Mouse (Mus musculus): Measurements from ENCODE around the gene Lmod1.
A peak's percentile ranks its signal among the peaks of the same experiment; 100 is the strongest.
"Not testable (repeated sequence)": the region's sequence is repeated elsewhere in the genome, so short reads cannot be mapped to it uniquely, and the experiment has no call there.

Gene Lmod1

DNA sequence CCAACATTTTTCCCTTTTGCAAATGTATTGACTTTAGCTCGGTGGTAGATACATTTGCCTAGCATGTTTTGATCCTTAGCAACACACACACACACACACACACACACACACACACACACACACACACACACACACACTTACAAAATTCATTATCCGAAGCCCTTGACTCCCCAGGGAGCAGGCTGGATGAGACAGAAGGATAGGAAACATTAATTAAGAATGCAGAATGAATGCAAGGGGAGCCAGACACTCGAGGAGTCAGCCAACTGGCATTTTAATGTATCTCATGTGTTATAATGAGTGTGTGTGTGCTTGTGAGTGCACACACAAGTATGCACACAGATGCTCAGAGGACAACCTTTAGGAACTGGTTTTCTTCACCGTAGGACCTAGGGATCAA lies 36.9 kb downstream of the Lmod1 start:
- no peak for DNase-seq (ENCODE audit: low read depth, low spot score)

DNA sequence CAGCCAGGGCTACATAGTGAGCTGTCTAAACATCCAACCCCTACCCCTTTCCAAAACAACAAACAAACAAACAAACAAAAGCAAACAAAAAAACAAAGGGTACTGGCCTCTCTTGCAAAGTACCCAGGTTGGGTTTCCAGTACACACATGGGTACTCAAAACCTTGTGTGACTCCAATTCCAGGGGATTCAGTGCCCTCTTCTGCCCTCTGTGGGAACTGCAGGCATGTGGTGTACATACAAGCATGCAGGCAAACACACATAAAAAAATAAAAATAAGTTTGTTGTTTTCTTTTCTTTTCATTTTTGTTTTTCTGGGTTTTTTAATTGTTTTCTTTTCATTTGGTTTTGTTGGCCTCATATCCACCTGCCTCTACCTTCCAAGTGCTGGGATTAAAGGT lies 37.5 kb downstream of the Lmod1 start:
- DNase-seq (ENCODE audit: low read depth, low spot score), result no peak

DNA sequence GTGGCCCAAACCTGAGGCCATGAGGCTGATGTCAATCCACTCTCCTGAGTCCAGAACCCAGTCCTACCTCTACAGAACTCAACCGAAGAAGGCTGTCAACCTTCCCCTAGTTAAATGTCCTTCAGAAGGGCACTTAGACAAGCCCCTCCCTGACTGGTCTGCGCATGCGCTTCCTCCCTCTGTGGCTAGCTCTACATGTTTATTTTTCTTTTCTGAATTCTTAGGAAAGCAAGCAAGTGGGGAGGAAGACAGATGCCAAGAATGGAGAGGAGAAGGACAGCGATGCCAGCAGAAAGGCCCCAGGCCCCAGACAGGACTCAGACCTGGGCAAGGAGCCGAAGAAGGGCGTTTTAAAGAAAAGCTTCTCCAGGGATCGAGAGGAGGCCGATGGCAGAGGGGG lies 38.8 kb downstream of the Lmod1 start:
- no peak for DNase-seq (ENCODE audit: low read depth, low spot score)

DNA sequence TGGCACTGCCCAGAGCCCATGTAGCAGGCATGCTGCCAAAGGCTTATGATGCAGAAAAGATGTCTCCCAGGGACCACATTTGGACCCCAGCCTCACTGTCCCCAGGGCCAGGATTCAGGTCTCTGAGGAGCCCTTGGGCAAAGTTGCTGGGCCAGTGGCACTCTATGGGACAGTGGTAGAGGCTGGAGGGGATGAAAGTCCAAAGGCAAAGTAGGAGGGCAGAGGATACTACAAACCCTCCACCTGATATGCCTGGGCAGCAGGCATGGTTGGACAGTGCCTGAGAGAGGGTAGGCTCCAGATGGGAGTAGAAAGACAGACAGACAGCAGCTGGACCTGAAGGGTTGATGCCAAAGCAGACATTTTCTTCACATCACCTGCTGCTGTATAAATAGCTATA lies 41.8 kb downstream of the Lmod1 start:
- DNase-seq (ENCODE audit: low read depth, low spot score), result no peak

DNA sequence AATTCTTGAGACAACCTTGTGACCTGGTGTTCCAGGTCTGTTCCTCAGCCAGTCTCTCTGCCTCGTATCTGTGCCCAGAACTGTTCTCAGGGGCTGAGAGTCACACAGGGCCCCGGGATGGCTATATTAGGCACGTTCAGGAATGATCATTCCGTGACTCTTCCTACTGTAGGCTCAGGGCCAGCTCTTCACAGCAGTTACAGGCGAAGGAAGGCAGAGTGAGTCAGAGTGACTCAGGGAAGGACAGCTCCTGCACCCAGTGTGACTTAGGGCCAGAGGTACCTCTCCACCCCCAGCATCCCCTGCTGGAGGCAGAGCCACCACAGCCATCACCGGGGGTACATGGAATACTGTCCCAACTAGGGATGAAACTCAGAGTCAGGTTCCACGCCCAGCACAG lies 42.4 kb downstream of the Lmod1 start:
- DNase-seq (ENCODE audit: low read depth, low spot score), result no peak

DNA sequence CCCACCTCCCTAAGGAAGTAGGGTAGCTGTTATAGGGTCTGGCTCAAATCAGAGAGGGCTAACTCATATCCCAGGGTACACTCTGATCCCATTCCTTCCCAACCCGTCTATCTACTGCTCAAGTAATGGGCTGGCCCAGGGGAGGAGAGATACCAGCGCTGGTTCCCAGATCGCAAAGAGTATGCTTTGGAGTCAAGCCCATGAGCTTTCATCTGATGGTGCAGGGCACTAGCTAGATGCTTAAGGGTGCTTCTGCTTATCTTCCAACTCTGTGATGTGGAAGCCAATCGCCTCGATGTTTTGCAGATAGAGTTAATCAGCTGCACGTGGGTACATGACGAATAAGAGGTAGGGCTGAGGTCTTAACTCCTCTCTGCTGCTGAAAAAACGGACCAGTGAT lies 43.0 kb downstream of the Lmod1 start:
- no peak for DNase-seq (ENCODE audit: low read depth, low spot score)

DNA sequence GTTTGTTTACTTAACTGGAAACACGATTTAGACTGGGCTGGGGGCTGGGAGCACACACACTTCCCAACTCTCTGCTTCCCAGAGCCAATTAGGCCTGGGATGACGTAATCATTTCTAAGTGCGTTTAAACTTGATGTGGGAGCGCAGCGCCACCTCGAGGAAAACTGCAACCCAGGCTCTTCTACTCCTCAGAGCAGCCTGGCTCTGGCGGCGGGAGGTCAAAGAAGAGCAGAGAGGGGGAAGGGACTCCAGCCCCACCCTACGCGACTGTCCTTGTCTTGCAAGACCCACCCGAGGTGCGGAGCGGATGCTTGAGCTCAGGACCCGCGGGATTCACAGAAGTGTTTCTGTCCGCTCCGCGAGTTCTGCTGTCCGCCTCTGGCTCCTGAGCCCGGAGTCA lies 43.6 kb downstream of the Lmod1 start:
- DNase-seq (ENCODE audit: low read depth, low spot score), result peak; percentile 82

DNA sequence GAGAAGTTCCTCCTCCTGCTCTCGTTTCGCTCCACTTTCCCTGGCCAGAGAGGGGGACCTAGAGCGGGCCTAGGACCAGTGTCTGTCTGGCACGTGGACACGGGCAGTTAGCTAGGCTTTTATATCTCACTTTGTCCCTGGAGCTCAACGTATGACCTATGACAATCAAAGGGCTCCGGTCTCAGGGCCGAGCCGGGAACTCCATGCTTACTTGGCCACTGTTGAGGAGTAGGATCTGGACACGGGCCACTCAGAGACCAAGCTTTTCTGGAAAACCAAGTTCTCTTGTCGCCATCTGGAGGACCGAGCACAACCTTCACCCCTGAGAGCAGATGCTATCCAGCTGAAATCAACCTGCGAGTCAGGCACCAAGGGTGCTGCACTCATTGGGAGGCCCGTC lies 44.4 kb downstream of the Lmod1 start:
- DNase-seq (ENCODE audit: low read depth, low spot score), result no peak

DNA sequence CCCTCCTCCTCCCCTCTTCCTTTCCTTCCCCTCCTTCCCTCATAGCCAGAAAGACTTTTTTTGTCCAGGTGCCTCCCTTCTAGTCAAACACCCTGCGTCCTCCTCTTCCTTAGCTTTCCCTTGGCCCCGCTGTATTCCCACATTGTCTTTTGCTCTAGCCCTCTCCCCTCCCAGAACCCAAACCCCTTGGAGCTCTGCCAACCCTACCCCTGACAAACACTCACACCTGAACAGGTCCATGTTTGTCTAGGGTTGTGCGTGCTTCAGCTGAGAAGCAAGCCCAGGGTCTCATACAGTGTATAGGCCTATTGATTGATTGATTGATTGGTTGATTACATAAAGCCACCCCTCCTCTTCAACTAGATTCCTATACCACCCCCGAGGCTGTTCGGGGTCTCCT lies 44.8 kb downstream of the Lmod1 start:
- no peak for DNase-seq (ENCODE audit: low read depth, low spot score)

DNA sequence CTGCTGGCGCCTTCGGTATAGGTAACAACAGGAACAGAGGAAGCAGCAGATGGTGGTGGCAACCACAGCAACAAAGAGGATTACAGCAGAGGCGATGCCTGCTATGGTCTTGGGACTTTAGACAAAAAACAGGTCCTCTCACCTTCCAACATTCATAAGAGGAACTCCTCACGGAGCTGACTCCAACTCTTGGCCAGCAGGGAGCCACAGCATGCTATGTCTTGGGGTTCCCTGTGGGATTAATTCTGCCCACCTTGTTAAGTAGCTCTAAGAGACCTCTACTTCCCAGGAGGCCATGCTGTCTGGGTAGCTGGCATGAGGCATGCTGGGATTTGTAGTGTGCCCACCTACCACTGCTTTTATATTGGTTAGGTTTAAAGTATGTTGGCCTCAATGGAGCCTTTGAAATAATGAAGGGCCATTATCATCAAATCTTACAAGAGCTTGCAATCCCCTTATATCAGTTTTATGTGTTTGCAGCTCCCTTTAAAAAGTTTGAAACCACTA lies 48.6 kb downstream of the Lmod1 start:
- DNase-seq (ENCODE audit: low read depth, low spot score), result no peak

DNA sequence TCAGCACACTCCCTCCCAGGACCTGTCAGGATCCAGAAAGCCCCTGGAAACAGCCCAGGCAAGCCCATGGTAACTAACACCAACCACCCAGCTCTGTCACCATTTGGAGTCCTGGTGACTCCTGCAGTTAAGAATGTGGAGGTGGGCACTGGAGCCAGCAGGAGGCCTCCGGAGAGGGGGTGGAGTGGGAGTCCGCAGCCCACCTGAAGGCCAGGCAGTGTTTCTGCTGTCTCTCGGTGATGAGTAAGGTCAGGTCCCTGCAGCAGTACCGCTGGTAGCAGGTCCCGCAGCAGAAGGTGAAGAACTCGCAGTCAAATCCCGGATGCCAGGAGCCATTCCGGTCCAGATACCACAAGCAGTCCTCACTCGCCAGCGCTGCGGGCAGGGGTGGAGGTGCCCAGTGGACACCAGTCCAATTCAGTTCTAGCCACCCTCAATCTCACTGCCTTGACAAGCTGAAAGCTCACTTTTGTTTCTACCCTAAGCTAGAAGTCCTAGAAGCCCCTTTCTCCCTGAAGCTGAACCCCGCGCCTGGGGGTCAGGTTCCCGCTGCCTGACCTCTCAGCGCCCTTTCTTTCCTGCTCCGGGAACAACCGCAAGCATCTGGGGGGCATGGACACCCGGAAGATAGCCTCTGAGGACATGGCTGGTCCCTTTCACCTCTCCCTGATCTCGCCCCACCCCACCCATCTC lies 49.7 kb downstream of the Lmod1 start:
- no peak for DNase-seq (ENCODE audit: low read depth, low spot score)

DNA sequence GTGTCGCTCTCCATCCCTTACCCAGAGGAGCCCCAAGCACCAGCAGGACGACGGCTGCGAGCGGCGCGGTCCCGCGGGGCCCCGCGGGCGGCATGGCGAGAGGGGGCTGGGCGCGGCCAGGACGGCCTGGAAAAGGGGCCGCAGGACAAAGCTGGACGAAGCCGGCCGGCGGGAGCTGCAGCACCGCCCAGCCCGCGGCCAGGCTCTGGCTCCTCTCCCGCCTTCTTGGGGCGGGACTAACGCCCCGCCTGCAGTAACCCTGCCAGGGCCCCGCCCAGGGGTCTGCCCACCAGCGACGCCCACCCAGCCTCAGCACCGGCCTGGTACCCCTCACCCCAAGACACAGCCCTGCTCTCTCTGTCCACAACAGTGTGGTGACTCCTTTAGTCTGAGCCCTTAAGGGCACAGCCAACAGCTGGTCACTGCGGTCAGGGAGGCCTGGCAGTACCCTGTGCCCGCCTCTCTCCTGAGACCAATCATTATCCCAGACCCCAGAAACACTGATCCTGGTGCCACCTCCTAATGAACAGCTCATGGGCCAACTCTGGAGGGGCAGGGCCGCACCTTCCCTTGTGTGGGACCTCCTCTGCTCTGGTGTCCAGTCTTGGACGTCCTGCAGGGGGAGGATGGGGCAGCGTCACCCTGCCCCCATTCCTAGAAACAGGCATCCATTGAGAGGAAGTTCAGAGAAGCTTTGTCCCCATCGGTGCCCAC lies 50.4 kb downstream of the Lmod1 start, which contains the start of gene Shisa4:
Gene Shisa4, minus strand, starts transcription at position 370 of the 714 bp plus-strand sequence.
- no peak for DNase-seq (ENCODE audit: low read depth, low spot score)

DNA sequence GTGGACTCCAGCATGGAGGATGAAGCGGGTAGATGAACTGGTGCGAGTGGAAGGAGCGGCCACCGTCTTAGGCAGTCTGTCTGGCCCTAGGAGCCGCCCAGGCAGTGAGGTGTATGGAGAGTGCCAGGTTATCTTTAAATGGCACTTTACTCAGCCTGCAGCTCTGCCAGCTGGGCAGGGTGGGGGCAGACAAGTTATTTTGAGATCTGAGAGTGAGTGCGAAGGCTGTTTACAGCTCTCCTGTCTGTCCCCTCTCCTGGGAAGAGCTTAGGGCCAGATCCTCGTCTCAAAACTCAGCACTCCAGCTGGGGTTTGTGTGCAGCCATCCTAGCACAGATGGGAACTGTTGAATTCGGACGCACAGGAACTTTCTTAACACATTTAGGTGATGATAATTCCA lies 54.0 kb downstream of the Lmod1 start:
- no peak for DNase-seq (ENCODE audit: low read depth, low spot score)

DNA sequence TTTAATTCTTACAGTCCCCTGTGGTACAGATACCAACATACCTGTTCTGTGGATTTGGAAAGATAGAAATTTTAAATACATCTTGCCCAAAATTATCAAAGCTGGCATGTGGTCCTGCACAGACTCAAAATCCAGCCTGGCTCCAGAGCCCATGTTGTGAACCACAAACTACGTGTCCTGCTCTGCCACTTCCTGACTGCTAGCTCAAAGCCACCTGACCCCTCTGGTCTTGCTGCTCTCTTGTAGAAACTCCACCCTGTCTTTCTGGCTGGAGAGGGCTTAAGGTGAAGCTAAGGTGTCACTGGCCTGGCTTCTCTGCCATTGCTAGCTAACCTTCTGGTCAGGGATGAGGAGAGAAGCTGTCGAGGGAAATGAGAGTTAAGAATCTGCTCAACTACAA lies 54.4 kb downstream of the Lmod1 start:
- no peak for DNase-seq (ENCODE audit: low read depth, low spot score)

DNA sequence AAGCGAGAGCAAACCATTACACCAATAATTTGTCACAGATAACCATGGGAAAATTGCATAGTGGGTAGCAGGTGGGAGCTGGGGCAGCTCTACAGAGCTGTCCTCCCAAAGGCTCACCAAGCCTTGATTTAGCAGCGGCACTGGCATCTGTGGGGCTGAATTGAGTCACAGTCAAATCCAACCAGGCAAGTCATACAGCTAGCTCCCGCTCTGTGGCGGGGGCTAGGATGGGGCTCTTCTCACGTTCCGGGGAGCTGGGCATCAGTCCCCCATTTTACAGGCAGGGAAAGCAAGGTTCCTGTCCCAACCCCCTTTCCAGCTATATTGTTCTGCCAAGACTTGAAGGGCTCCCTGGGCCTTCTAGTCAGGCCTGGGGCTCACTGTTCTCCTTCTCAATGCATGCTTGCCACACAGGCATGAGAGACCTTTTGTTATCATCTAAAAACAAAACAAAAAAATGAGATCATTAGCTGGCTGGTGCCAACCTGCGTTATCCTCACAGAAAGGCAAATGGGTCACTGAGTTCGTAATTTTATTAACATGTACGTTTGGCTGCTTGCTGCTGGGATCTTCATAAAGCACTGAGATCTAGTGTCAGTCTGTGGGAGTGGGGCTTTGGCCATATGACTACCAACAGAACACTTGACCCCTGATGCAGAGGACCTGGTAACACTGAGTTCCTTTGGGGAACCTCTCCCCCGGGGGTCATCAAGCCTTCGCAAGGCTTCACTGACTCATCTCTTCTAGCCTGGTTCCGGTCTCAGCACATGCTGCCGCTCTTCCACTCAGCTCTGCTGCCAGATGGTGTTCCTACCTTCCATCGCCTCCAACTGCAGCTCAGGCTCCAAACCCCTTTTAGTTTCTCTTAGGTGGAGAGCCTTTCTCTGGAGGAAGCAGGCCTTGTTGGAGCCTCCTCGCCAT lies 55.7 kb downstream of the Lmod1 start:
- DNase-seq (ENCODE audit: low read depth, low spot score), result no peak

DNA sequence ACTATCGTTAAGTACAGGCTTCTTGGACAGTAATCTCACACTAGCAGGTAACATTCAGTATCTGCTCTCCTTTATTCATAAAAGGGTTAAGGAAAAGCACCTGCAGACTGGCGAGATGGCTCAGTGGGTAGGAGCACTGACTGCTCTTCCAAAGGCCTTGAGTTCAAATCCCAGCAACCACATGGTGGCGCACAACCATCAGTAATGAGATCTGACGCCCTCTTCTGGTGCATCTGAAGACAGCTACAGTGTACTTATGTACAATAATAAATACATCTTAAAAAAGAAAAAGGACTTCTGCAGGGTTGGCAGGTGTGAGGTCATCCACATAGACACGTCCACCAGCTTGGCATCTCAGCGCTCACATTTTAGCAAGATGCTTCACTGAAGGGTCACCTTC lies 57.0 kb downstream of the Lmod1 start:
- not testable (repeated sequence) for DNase-seq (ENCODE audit: low read depth, low spot score)

DNA sequence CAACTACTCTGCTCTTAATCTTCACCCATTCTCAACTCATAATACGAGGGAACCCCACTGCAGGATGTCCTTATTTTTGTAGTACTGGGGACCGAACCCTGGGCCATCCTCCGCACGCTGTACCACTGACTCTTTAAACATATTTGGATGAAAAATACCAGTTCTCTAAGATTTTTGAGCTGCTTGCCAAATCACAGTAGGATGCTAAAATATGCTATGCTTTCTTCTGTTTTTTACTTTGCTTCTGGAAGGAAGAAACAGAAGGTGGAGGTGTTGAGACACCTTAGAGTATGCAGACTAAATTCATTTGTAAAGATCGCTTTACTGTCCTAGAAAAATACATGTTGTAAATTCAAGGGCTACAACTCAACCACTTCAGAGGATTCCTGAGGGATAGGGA lies 59.6 kb downstream of the Lmod1 start:
- no peak for DNase-seq (ENCODE audit: low read depth, low spot score)

DNA sequence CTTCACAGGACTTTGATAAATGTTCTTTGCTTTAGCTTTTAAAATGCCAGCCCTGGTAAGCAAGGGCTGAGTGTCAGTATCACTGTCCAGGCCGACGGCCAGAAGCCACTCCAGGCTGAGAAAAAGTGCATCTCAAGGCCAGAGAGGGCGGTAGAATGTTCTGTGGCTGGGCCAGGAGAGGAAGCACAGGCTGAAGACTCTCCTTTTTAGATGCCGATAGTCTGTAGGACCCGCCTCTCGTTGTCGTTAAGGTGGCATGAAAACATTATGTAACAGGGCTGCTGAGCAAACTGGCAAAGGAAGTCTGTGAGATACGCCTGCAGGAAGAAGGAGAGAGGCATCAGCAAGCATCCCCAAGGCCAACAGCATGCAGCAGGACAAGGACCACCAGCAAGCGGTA lies 60.6 kb downstream of the Lmod1 start:
- DNase-seq (ENCODE audit: low read depth, low spot score), result no peak

DNA sequence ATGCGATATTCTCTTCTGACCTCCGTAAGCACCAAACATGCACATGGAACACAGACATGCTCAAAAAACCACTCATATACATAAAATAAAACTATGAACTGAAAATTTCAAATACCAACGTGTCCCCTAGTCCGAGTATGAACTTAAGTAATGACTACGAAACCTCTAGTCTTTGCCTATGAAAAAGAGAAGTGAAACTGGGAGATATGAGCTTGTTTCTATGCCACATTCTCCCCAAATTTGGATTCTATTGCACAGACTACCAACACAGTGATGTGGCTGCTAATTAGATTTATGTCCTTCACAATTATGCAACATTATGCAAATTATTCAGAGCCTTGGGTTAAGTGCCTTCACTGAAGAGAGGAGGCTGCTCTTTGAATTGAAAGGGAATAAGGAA lies 74.9 kb downstream of the Lmod1 start:
- DNase-seq (ENCODE audit: low read depth, low spot score), result no peak

DNA sequence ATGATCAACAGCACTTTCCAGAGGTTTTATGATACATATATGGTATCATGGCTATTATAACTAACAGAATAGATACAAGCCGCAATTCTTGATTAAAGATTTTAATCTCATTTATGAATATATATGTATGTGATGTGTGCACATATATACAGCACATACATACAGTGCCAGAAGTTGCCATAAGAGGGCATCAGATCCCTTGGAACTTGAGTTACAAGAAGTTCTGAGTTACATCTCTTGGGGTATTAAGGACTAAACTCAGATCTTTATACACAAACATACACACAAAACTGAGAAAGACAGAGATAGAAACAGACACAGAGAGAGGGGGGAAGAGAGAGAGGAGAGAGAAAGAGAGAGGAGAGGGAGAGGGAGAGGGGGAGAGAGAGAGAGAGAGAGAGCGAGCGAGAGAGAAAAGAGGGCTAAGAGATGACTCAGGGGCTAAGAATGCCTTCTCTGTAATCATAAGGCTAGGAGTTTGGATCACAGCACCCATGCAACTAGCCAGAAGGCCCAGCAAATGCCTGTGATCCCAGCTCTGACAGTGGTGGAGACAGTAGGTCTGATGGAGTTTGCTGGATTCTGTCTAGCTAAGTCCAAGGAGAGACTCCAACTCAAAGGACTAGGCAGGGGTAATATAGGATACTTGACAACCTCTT lies 77.0 kb downstream of the Lmod1 start:
- no peak for DNase-seq (ENCODE audit: low read depth, low spot score)

DNA sequence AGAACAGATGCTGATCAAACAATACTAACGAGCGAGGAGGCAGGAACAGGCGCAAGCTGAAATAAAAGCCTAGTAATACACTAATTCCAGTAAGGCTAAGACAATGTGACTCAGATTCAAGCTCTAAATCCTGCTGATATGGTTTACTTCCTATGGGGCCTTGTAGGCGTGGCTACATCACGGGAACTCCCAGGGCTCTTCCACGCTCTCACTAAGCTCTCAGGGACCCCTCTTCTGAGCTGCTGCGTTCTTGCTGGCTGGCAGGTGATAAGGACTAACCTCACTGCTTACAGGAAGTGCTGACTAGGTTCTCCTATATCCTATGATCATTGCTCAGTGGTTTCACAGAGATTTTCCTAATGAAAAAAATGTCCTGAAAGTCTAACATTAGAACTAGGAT lies 80.7 kb downstream of the Lmod1 start:
- DNase-seq (ENCODE audit: low read depth, low spot score), result no peak

DNA sequence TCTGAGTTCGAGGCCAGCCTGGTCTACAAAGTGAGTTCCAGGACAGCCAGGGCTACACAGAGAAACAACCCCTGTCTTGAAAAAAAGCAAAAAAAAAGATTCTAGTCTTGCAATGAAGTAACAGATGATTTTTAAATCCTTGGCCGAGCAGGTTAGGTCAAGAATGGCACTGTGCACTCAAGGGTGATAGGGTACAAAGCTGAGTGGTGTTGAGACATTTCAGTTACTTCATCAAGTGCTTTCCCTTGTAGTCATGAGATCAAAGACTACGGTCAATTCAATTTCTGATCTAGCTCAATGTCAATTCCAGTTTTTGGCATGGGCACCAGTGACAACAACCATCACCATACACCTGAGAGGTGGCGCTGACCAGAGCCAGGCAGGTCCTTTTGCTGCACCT lies 84.4 kb downstream of the Lmod1 start:
- no peak for DNase-seq (ENCODE audit: low read depth, low spot score)

Measured in brain, embryonic 18.5 days (tissue).